Mouse (Mus musculus): Measurements from ENCODE around the gene Vezf1. TPM values are rescaled to one million over a fixed set of nuclear protein-coding genes. Genes with fewer than 3 reads are reported as not detected.

Vezf1 gene
- total and polyA plus RNA-seq, 3 experiments: 7.4 to 11.4 (median 9.8) TPM

GRCm38 (mm10) chr11:88117356-88118090, 49.4 kb downstream of the Vezf1 start:
- Histone ChIP-seq H3K4me2 (ENCODE audit: insufficient read depth, low read depth, poor library complexity, severe bottlenecking) (no peak overlapping the region), H3K79me2 (replicated peaks; ENCODE audit: control insufficient read depth, extremely low read depth, insufficient read depth, poor library complexity, severe bottlenecking) (no peaks in the 10 kb centered on the region), H3K36me3 (replicated peaks in 1 of 2; ENCODE audit: control insufficient read depth in 1 of 2, insufficient read depth in 1 of 2, low read length in 1 of 2) (no peaks in the 10 kb centered on the region), H3K4me3 (replicated peaks in 1 of 3; ENCODE audit: low read depth in 2 of 3, low read length in 2 of 3, poor library complexity in 1 of 3) (no peak overlapping the region), H3K9ac (ENCODE audit: insufficient read depth, low read depth) (no peak overlapping the region), H3K4me1 (ENCODE audit: control insufficient read depth in 1 of 2, insufficient read depth in 2 of 2) (peaks cover 13 to 43% of the 10 kb centered on the region in 2 experiments), H3K9me3 (replicated peaks; ENCODE audit: low read length) (no peaks in the 10 kb centered on the region), H3K27ac (ENCODE audit: insufficient read depth, low read depth) (no peak overlapping the region), H3K27me3 (replicated peaks) (peaks cover 50% of the 10 kb centered on the region)
- TF ChIP-seq TBP (conservative IDR thresholded peaks at IDR 0.05; ENCODE audit: low read depth, low read length) (no peak), CTCF (conservative IDR thresholded peaks at IDR 0.05 in 1 of 2, IDR thresholded peaks at IDR 0.05 in 1 of 2; ENCODE audit: low read depth in 2 of 2, low read length in 2 of 2) (no peak), EP300 (IDR thresholded peaks at IDR 0.05; ENCODE audit: low read length) (no peak), CHD2 (IDR thresholded peaks at IDR 0.05; ENCODE audit: low read length) (no peak), USF2 (conservative IDR thresholded peaks at IDR 0.05; ENCODE audit: low read depth, low read length) (no peak), SMC3 (IDR thresholded peaks at IDR 0.05; ENCODE audit: low read depth, low read length) (no peak), ZC3H11A (IDR thresholded peaks at IDR 0.05; ENCODE audit: low read depth, low read length) (no peak), NELFE (IDR thresholded peaks at IDR 0.05; ENCODE audit: low read depth, low read length) (no peak), JUN (IDR thresholded peaks at IDR 0.05; ENCODE audit: insufficient read depth, low read depth, low read length) (no peak), MYC (IDR thresholded peaks at IDR 0.05; ENCODE audit: low read depth, low read length) (no peak), CHD1 (IDR thresholded peaks at IDR 0.05; ENCODE audit: low read depth, low read length) (no peak)
- dilution Hi-C loops (cut with MboI; ENCODE audit: extremely low pct_ligation_motif_present, extremely low pct_unique_long_range_greater_than_20kb, low sequenced_read_pairs): no loop called here
- in situ Hi-C loops (cut with MboI; ENCODE audit: low pct_ligation_motif_present, low pct_unique_long_range_greater_than_20kb, low sequenced_read_pairs): no loop called here
- no peak for DNase-seq (ENCODE audit: extremely low read depth)

GRCm38 (mm10) chr11:88118091-88118440, 50.0 kb downstream of the Vezf1 start:
- peaks cover 53% of the 10 kb centered on the region for H3K27me3 ChIP-seq (replicated peaks)
- in situ Hi-C loops (cut with MboI; ENCODE audit: low pct_ligation_motif_present, low pct_unique_long_range_greater_than_20kb, low sequenced_read_pairs): no loop called here
- no peak for DNase-seq (ENCODE audit: extremely low read depth)
- no peaks in the 10 kb centered on the region for H3K9me3 ChIP-seq (replicated peaks; ENCODE audit: low read length)
- no peak overlapping the region for H3K27ac ChIP-seq (ENCODE audit: insufficient read depth, low read depth)
- H3K9ac ChIP-seq (ENCODE audit: insufficient read depth, low read depth): no peak overlapping the region
- H3K79me2 ChIP-seq (replicated peaks; ENCODE audit: control insufficient read depth, extremely low read depth, insufficient read depth, poor library complexity, severe bottlenecking): no peaks in the 10 kb centered on the region
- dilution Hi-C loops (cut with MboI; ENCODE audit: extremely low pct_ligation_motif_present, extremely low pct_unique_long_range_greater_than_20kb, low sequenced_read_pairs): no loop called here
- TF ChIP-seq MAFK (IDR thresholded peaks at IDR 0.05; ENCODE audit: insufficient replicate concordance, low read length) (no peak), PAX5 (IDR thresholded peaks at IDR 0.05; ENCODE audit: low read length) (no peak), USF1 (IDR thresholded peaks at IDR 0.05; ENCODE audit: low read depth, low read length) (no peak), SMC3 (IDR thresholded peaks at IDR 0.05; ENCODE audit: low read depth, low read length) (no peak), ELF1 (IDR thresholded peaks at IDR 0.05; ENCODE audit: low read depth, low read length) (no peak), MYC (IDR thresholded peaks at IDR 0.05; ENCODE audit: low read depth, low read length) (no peak), CHD2 (IDR thresholded peaks at IDR 0.05; ENCODE audit: low read length) (no peak), RCOR1 (conservative IDR thresholded peaks at IDR 0.05; ENCODE audit: low read depth, low read length) (no peak), MEF2A (IDR thresholded peaks at IDR 0.05; ENCODE audit: borderline replicate concordance, low read depth, low read length) (no peak)
- H3K4me1 ChIP-seq (ENCODE audit: control insufficient read depth in 1 of 2, insufficient read depth in 2 of 2): peaks cover 13 to 43% of the 10 kb centered on the region in 2 experiments
- H3K4me3 ChIP-seq (replicated peaks in 1 of 3; ENCODE audit: low read depth in 2 of 3, low read length in 2 of 3, poor library complexity in 1 of 3): no peak overlapping the region
- H3K36me3 ChIP-seq (replicated peaks in 1 of 2; ENCODE audit: control insufficient read depth in 1 of 2, insufficient read depth in 1 of 2, low read length in 1 of 2): no peaks in the 10 kb centered on the region
- no peak overlapping the region for H3K4me2 ChIP-seq (ENCODE audit: insufficient read depth, low read depth, poor library complexity, severe bottlenecking)
